Comparison of ENCODE assay signal across 10 mouse cellular contexts in the genomic region with DNA sequence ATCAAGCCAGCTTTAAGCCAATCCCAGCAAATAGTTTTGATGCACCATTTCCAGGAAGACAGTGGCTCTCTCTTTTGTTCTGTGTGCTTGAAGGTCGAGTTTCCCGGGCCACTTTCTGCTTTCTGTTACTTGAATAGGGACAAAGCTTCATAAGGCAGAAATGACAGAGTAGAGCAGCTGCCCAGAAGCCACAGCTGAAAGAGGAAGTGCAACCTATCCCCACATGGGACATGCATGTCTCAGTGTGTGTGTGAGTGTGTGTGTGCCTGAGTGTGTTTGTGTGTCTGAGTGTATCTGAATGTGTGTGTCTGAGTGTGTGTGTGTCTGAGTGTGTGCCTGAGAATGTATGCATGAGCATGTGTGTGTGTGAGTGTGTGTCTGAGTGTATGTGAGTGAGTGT.
DNase-seq lines count a peak whose midpoint lies in the region; ATAC-seq and TF ChIP-seq lines count a peak whose summit lies in the region.
"Had no signal": no experiment of that assay in that cellular context is flagged by ENCODE, and none has a peak within 500 bp of the region (broad histone marks: within the 10 kb centered on the region; RNA-seq: fewer than 3 reads in every experiment).

No protein-coding gene starts in this region.

- H3K9ac ChIP-seq in lung, postnatal 0 days (replicated peaks; ENCODE audit: low read depth): no peak overlapping the region
- H3K9ac ChIP-seq: liver, embryonic 13.5 days; neural tube, embryonic 13.5 days had no signal

- H3K36me3 ChIP-seq in lung, postnatal 0 days (ENCODE audit: insufficient read depth, low read length): no peaks in the 10 kb centered on the region
- H3K36me3 ChIP-seq: liver, embryonic 13.5 days; neural tube, embryonic 13.5 days had no signal

- H3K4me3 ChIP-seq in lung, postnatal 0 days (ENCODE audit: low read depth, low read length): no peak overlapping the region
- H3K4me3 ChIP-seq: liver, embryonic 13.5 days; neural tube, embryonic 13.5 days had no signal

- H3K4me2 ChIP-seq in lung, postnatal 0 days (replicated peaks; ENCODE audit: low read depth, low read length): no peak overlapping the region
- H3K4me2 ChIP-seq: liver, embryonic 13.5 days; neural tube, embryonic 13.5 days had no signal

- peak; percentile 57 for DNase-seq in lung, postnatal 0 days (ENCODE audit: low spot score)
- DNase-seq in lung, postnatal 14 days: no peak
- DNase-seq in naive thymus-derived CD4-positive, alpha-beta T cell, adult 2 months (ENCODE audit: low read depth): peak; percentile 53
- no peak for DNase-seq in urinary bladder, postnatal 4 days (ENCODE audit: low spot score in 2 of 2)
- no peak for DNase-seq in adrenal gland, postnatal 4 days (ENCODE audit: low spot score in 2 of 2)
- no peak for DNase-seq in kidney, adult 11 months
- DNase-seq: liver, embryonic 13.5 days had no signal

- WGBS in lung, postnatal 0 days: 33% methylated on average over 2 of the region's 2 CpGs

- ATAC-seq in lung, postnatal 0 days: peak; percentile 35; the same call in 1 of the 2 replicates
- peak; percentile 83 for ATAC-seq in granulocyte monocyte progenitor cell, adult 5-6 weeks (replicated peaks; ENCODE audit: poor library complexity, severe bottlenecking)

- H3K27ac ChIP-seq in lung, postnatal 0 days (ENCODE audit: low read length): 0 out of 2 replicates have a peak overlapping the region, but pooled peaks have one; percentile 15
- H3K27ac ChIP-seq: kidney, postnatal 0 days; liver, embryonic 13.5 days; neural tube, embryonic 13.5 days had no signal

- H3K27me3 ChIP-seq in lung, postnatal 0 days (replicated peaks; ENCODE audit: insufficient read depth, low read length): no peaks in the 10 kb centered on the region
- H3K27me3 ChIP-seq: liver, embryonic 13.5 days; neural tube, embryonic 13.5 days had no signal

- H3K9me3 ChIP-seq in lung, postnatal 0 days (ENCODE audit: low read length): no peaks in the 10 kb centered on the region
- H3K9me3 ChIP-seq: liver, embryonic 13.5 days; neural tube, embryonic 13.5 days had no signal

- no peak for TF ChIP-seq CTCF in lung, postnatal 0 days (IDR thresholded peaks at IDR 0.05)

- H3K4me1 ChIP-seq in lung, postnatal 0 days (ENCODE audit: insufficient read depth, low read depth, low read length): peaks cover 4% of the 10 kb centered on the region; the same call in 1 of the 2 replicates
- H3K4me1 ChIP-seq: neural tube, embryonic 13.5 days had no signal

- TF ChIP-seq EP300 in lung, postnatal 0 days (IDR thresholded peaks at IDR 0.05): no peak

Comparison
In these comparisons a context has a peak if more than half of its experiments do, and no peak if none do; other contexts are left out.
1. DNase-seq: peak in lung, postnatal 0 days (single experiment) and naive thymus-derived CD4-positive, alpha-beta T cell, adult 2 months (single experiment); none in lung, postnatal 14 days (single experiment), urinary bladder, postnatal 4 days (0 of 2), adrenal gland, postnatal 4 days (0 of 2) and kidney, adult 11 months (single experiment).